Mouse (Mus musculus) heart, postnatal 0 days (tissue): ENCODE data around the gene Lrrc75a.
"Not testable (repeated sequence)": the region's sequence is repeated elsewhere in the genome, so short reads cannot be mapped to it uniquely, and the experiment has no call there.

Experiments used
- CTCF ChIP-seq: IDR thresholded peaks from 2 replicates; pipeline ENCODE4 v1.5.1; 2016; ENCODE audit warnings: antibody characterized with exemption, control low read depth, low read depth
- EP300 ChIP-seq: IDR thresholded peaks from 2 replicates; pipeline ENCODE4 v1.6.1; 2016; ENCODE audit warnings: antibody characterized with exemption, low read depth

- not testable (repeated sequence) for TF ChIP-seq CTCF, EP300
Measured at GRCm38 (mm10) chr11:62649803-62650202, 1.5 kb upstream of the Lrrc75a start.
